Mouse (Mus musculus) midbrain, embryonic 12.5 days (tissue): ENCODE data around the gene Spock1. TPM values are rescaled to one million over a fixed set of nuclear protein-coding genes. Genes with fewer than 3 reads are reported as not detected.

ENCODE experiments used
- ATAC-seq: fragments of 200-750 bp; cut with Nextera tagmentation; 2 replicates; pipeline ENCODE4 v1.8.0; 2017; ENCODE audit warnings: low read depth, moderate TSS enrichment, moderate library complexity; ENCODE audit not compliant: low FRiP score
- H3K27ac ChIP-seq: fragments of 300-500 bp; sonication (generic); replicated peaks from 2 replicates; pipeline ENCODE4 v1.5.1; 2016; ENCODE audit warnings: mild to moderate bottlenecking
- H3K27me3 ChIP-seq: fragments of 300-500 bp; sonication (generic); 2 replicates; pipeline ENCODE4 v1.6.1; 2016; ENCODE audit warnings: mild to moderate bottlenecking
- H3K36me3 ChIP-seq: fragments of 300-500 bp; sonication (generic); 2 replicates; pipeline ENCODE4 v1.6.1; 2016
- H3K4me1 ChIP-seq: fragments of 300-500 bp; sonication (generic); 2 replicates; pipeline ENCODE4 v1.6.1; 2016
- H3K4me2 ChIP-seq: fragments of 300-500 bp; sonication (generic); replicated peaks from 2 replicates; pipeline ENCODE4 v1.6.1; 2016; ENCODE audit warnings: mild to moderate bottlenecking, moderate library complexity
- H3K4me3 ChIP-seq: fragments of 300-500 bp; sonication (generic); 2 replicates; pipeline ENCODE4 v1.5.1; 2016; ENCODE audit warnings: mild to moderate bottlenecking
- H3K9ac ChIP-seq: fragments of 300-500 bp; sonication (generic); replicated peaks from 2 replicates; pipeline ENCODE4 v1.6.1; 2016; ENCODE audit warnings: mild to moderate bottlenecking, moderate library complexity
- H3K9me3 ChIP-seq: fragments of 300-500 bp; sonication (generic); 2 replicates; pipeline ENCODE4 v1.6.1; 2016; ENCODE audit warnings: mild to moderate bottlenecking
- WGBS: fragments of 180-500 bp; shearing (Covaris S2); methylation state at CpG from one replicate; pipeline ENCODE4 v1.1.7; 2016; 5-methylcytosine and 5-hydroxymethylcytosine counted together
- polyA plus RNA-seq: library from polyadenylated mRNA; unstranded; fragments of >200 nt; fragmentation: Nextera tagmentation; extraction: Ambion mirVana; gene quantifications from 2 replicates; pipeline ENCODE4 v1.2.1, GENCODE M21; 2016

Gene Spock1
- polyA plus RNA-seq, 1 experiment from 2014 or later, result 22.4 TPM

GRCm38 (mm10) chr13:57722329-57722936 is 185.7 kb downstream of the Spock1 start:
- Histone ChIP-seq H3K27me3 (no peaks in the 10 kb centered on the region), H3K4me3 (no peak overlapping the region), H3K36me3 (no peaks in the 10 kb centered on the region), H3K9me3 (no peaks in the 10 kb centered on the region), H3K4me2 (peak overlapping the region; percentile 7; the same call in 1 of the 2 replicates), H3K27ac (0 out of 2 replicates have a peak overlapping the region, but pooled peaks have one; percentile 4), H3K9ac (no peak overlapping the region), H3K4me1 (peaks cover 2% of the 10 kb centered on the region; the same call in 1 of the 2 replicates)
- no peak for ATAC-seq
- WGBS, result 66% methylated on average over 17 of the region's 17 CpGs

DNA sequence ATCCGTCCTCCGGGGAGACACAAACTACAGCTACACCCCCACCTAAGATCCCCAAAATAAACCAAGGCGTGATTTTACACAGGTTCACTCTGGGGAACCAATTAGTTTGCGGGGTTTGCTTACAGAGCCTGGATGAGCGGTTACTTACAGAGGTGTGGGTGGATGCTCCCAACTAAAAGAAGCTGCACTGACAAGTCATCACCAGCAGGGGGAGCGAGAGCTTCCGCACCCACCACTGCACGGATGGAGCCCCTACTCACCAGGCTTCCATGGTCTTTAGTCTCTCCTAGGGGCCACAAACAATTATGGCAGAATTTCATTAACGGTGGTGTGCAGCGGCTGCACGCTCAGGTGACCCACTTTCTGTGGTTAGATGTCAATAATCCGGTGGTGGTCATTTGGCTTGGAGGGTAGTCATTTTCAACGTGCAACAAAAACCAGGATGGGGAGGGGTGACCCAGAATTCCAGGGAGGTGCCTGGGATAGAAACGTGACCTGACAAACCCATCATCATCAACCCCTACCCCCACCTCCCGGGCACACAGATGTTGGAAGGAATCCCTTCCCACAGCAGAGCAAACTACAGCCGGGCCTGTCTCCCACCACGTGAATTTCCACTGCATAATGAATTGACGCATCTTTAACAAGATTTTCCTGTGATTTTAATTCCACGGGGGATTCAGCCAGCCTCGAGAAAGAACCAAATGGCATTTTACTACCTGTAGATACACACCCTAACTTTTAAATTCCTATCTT is 186.4 kb downstream of the Spock1 start:
- peak; percentile 54; the same call in 1 of the 2 replicates for ATAC-seq
- H3K4me3 ChIP-seq, result no peak overlapping the region
- no peaks in the 10 kb centered on the region for H3K36me3 ChIP-seq
- no peak overlapping the region for H3K9ac ChIP-seq
- H3K27me3 ChIP-seq, result no peaks in the 10 kb centered on the region
- no peaks in the 10 kb centered on the region for H3K9me3 ChIP-seq
- 0 out of 2 replicates have a peak overlapping the region, but pooled peaks have one; percentile 7 for H3K27ac ChIP-seq
- peaks cover 2% of the 10 kb centered on the region; the same call in 1 of the 2 replicates for H3K4me1 ChIP-seq
- H3K4me2 ChIP-seq, result peak overlapping the region; percentile 7; the same call in 1 of the 2 replicates
- 61% methylated on average over 20 of the region's 20 CpGs for WGBS

DNA sequence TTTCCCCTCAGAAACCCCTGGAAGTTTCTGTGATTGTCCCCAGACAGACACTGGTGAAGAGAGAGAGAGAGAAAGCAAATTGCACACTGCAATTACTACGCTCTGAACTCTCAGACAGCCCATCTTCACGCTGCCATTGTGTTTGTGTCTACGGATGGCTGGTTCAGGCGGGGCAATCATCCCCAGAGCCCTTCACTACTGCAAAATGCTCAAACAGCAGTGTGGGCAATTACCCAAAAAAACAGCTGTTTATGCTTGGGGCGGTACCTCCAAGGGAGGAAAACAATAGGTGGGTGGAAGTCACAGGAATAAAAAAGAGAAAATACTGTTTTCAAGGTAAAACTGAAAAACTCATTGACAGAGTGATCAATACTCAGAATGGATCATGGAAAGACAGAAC is 190.0 kb downstream of the Spock1 start:
- Histone ChIP-seq H3K4me2 (no peak overlapping the region), H3K9me3 (no peaks in the 10 kb centered on the region), H3K36me3 (no peaks in the 10 kb centered on the region), H3K4me1 (no peaks in the 10 kb centered on the region; the same call in 1 of the 2 replicates), H3K9ac (no peak overlapping the region), H3K4me3 (no peak overlapping the region), H3K27me3 (no peaks in the 10 kb centered on the region), H3K27ac (no peak overlapping the region)
- ATAC-seq, result no peak
- WGBS, result 27% methylated on average over 5 of the region's 5 CpGs

DNA sequence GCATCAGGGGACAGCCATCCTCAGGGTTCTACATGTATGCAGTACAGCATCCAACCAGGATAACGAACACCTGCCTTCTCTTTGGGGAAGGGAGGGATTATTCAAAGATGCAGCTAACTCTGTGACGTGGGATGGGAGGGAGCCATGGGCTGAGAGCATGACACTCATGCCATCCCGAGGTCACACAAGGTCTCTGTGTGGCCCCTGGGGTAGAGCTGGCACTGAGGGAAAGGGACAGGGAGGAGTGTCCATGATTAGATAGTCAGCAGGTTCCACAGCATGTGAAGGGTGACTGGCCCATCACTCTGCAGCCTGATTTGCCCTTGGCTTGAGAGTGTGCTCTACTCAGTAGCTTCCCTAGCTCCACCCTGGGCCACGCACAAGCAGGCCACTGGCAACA is 195.2 kb downstream of the Spock1 start:
- H3K4me3 ChIP-seq, result no peak overlapping the region
- 70% methylated on average over 4 of the region's 4 CpGs for WGBS

GRCm38 (mm10) chr13:57708425-57708824 is 199.7 kb downstream of the Spock1 start:
- Histone ChIP-seq H3K4me1 (no peaks in the 10 kb centered on the region), H3K36me3 (no peaks in the 10 kb centered on the region), H3K27me3 (no peaks in the 10 kb centered on the region), H3K9ac (no peak overlapping the region), H3K9me3 (no peaks in the 10 kb centered on the region), H3K4me3 (no peak overlapping the region), H3K4me2 (no peak overlapping the region), H3K27ac (no peak overlapping the region)
- no peak for ATAC-seq

More for the DNA sequence above, 195.2 kb downstream of the Spock1 start:
- H3K9me3 ChIP-seq, result no peaks in the 10 kb centered on the region
- H3K27me3 ChIP-seq, result no peaks in the 10 kb centered on the region
- no peak overlapping the region for H3K4me2 ChIP-seq
- no peaks in the 10 kb centered on the region for H3K36me3 ChIP-seq
- no peaks in the 10 kb centered on the region; the same call in 1 of the 2 replicates for H3K4me1 ChIP-seq
- no peak overlapping the region for H3K9ac ChIP-seq
- no peak for ATAC-seq
- no peak overlapping the region for H3K27ac ChIP-seq

GRCm38 (mm10) chr13:57702966-57703365 is 205.2 kb downstream of the Spock1 start:
- Histone ChIP-seq H3K9me3 (no peaks in the 10 kb centered on the region), H3K27me3 (no peaks in the 10 kb centered on the region), H3K36me3 (no peaks in the 10 kb centered on the region), H3K4me1 (no peaks in the 10 kb centered on the region), H3K9ac (no peak overlapping the region), H3K27ac (no peak overlapping the region), H3K4me2 (no peak overlapping the region), H3K4me3 (no peak overlapping the region)
- WGBS, result 93% methylated on average over 2 of the region's 2 CpGs
- ATAC-seq, result no peak

- Histone ChIP-seq H3K4me2 (no peak overlapping the region), H3K27me3 (no peaks in the 10 kb centered on the region), H3K9ac (no peak overlapping the region), H3K9me3 (no peaks in the 10 kb centered on the region), H3K4me3 (no peak overlapping the region), H3K4me1 (no peaks in the 10 kb centered on the region), H3K36me3 (no peaks in the 10 kb centered on the region), H3K27ac (no peak overlapping the region)
- 86% methylated on average over 5 of the region's 5 CpGs for WGBS
- no peak for ATAC-seq
Observed at GRCm38 (mm10) chr13:57696685-57697084, 211.4 kb downstream of the Spock1 start.

GRCm38 (mm10) chr13:57688926-57689325 is 219.2 kb downstream of the Spock1 start:
- no peak overlapping the region for H3K4me3 ChIP-seq
- ATAC-seq, result no peak
- no peak overlapping the region for H3K27ac ChIP-seq
- 82% methylated on average over 5 of the region's 5 CpGs for WGBS
- H3K4me2 ChIP-seq, result no peak overlapping the region
- no peaks in the 10 kb centered on the region for H3K4me1 ChIP-seq
- no peaks in the 10 kb centered on the region for H3K27me3 ChIP-seq
- no peaks in the 10 kb centered on the region for H3K9me3 ChIP-seq
- no peaks in the 10 kb centered on the region for H3K36me3 ChIP-seq
- no peak overlapping the region for H3K9ac ChIP-seq

DNA sequence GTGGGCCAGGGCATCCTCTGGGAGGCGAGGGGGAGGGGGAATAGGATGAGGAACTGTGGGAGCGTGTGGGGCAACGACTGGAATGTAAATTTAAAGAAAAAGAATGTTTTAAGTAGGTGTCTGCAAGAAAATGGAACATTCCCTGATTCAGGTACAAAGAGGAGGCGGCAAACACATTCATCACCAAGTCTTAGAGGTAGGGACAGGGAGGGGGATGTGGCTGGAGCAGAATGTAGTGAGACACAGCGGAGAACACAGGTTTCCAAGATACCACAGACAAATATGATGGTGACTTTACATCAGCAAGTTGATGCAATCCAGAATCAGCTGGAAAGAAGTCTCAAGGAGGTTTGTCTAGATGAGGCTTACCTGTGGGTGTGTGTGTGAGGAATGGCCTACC is 221.7 kb downstream of the Spock1 start:
- H3K27me3 ChIP-seq, result no peaks in the 10 kb centered on the region
- no peak overlapping the region for H3K4me2 ChIP-seq
- no peaks in the 10 kb centered on the region for H3K9me3 ChIP-seq
- ATAC-seq, result no peak
- H3K4me1 ChIP-seq, result no peaks in the 10 kb centered on the region
- H3K36me3 ChIP-seq, result no peaks in the 10 kb centered on the region
- H3K9ac ChIP-seq, result no peak overlapping the region
- no peak overlapping the region for H3K4me3 ChIP-seq
- WGBS, result 72% methylated on average over 5 of the region's 5 CpGs
- H3K27ac ChIP-seq, result no peak overlapping the region

DNA sequence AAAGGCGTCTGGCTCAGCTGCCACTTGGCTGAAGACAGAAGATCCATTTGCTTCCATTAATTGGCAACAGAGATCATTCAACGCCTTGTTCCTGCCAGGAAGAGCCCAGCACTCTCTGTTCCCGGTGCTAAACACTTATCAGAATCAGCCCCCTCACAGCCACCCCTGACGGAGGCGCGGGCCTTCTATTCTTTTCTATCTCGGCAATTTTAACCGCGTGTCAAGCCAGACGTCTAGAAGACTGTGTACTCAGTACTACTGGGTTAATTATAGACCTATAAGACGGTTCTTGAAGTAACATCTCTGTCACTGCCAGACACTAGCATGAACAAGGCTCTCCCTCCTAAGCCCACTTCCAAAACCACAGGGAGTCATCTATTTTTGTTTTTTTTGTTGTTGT is 222.9 kb downstream of the Spock1 start:
- no peaks in the 10 kb centered on the region for H3K9me3 ChIP-seq
- H3K4me3 ChIP-seq, result no peak overlapping the region
- no peak for ATAC-seq
- WGBS, result 80% methylated on average over 11 of the region's 11 CpGs
- no peaks in the 10 kb centered on the region for H3K27me3 ChIP-seq
- H3K36me3 ChIP-seq, result no peaks in the 10 kb centered on the region
- H3K27ac ChIP-seq, result no peak overlapping the region
- no peak overlapping the region for H3K9ac ChIP-seq
- H3K4me1 ChIP-seq, result no peaks in the 10 kb centered on the region
- H3K4me2 ChIP-seq, result no peak overlapping the region

GRCm38 (mm10) chr13:57679591-57679990 is 228.5 kb downstream of the Spock1 start:
- no peak for ATAC-seq
- Histone ChIP-seq H3K4me2 (no peak overlapping the region), H3K4me3 (no peak overlapping the region), H3K4me1 (0 out of 2 replicates have a peak, but pooled peaks cover 2% of the 10 kb centered on the region), H3K9ac (no peak overlapping the region), H3K9me3 (no peaks in the 10 kb centered on the region), H3K36me3 (no peaks in the 10 kb centered on the region), H3K27ac (no peak overlapping the region), H3K27me3 (0 out of 2 replicates have a peak, but pooled peaks cover under 1% of the 10 kb centered on the region)
- WGBS, result 86% methylated on average over 2 of the region's 2 CpGs

- H3K9ac ChIP-seq, result no peak overlapping the region
- peaks cover 8% of the 10 kb centered on the region; the same call in 1 of the 2 replicates for H3K4me1 ChIP-seq
- no peak overlapping the region for H3K4me3 ChIP-seq
- 96% methylated on average over 1 of the region's 1 CpGs for WGBS
- 0 out of 2 replicates have a peak, but pooled peaks cover 4% of the 10 kb centered on the region for H3K27me3 ChIP-seq
- no peaks in the 10 kb centered on the region for H3K36me3 ChIP-seq
- H3K4me2 ChIP-seq, result no peak overlapping the region
- no peak for ATAC-seq
- no peak overlapping the region for H3K27ac ChIP-seq
- no peaks in the 10 kb centered on the region for H3K9me3 ChIP-seq
Observed at GRCm38 (mm10) chr13:57676820-57677219, 231.3 kb downstream of the Spock1 start.
